Mouse (Mus musculus) embryonic fibroblast, embryonic 13.5 days (primary cell): ENCODE results near the gene Lrrc75b.

ENCODE experiments used
- CTCF ChIP-seq: IDR thresholded peaks from 2 replicates; pipeline ENCODE4 v1.5.1; 2011; ENCODE audit warnings: mild to moderate bottlenecking, control low read depth, low read length, moderate library complexity, borderline replicate concordance; ENCODE audit not compliant: insufficient read depth
- POLR2A ChIP-seq: IDR thresholded peaks from 2 replicates; pipeline ENCODE4 v1.6.1; 2011; ENCODE audit warnings: low read depth, mild to moderate bottlenecking, control low read depth, low read length, moderate library complexity

DNA sequence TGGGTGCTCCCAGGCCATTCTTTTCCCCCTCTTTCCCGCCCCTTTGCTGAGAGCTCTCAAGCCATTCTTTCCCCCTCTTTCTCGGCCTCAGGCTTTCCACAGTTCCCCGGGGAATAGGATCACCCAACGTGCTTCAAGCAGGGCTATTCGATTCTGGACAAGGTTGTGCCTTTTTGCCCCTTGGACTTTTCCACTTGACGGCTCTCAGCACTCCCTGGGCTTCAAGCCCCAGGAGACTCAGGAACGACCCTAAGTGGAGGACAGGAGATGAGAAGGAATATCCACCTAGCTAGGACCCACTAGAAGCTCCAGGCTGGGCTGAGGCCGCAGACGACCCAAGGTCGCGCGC, 43.4 kb downstream of the Lrrc75b start:
- no peak for TF ChIP-seq CTCF
- TF ChIP-seq POLR2A, result no peak
